In genomic region chr8:8661103-8661758, GRCm38 (mm10) we compare ENCODE assay signal across 8 mouse cellular contexts. TPM values are rescaled to one million over a fixed set of nuclear protein-coding genes. Genes with fewer than 3 reads are reported as not detected.
A peak's percentile ranks its signal among the peaks of the same experiment; 100 is the strongest.
DNase-seq lines count a peak whose midpoint lies in the region; ATAC-seq lines count a peak whose summit lies in the region.

Efnb2 (minus strand) TSS chr8:8661242.

- H3K4me3 ChIP-seq in embryonic facial prominence, embryonic 12.5 days = peak within 1 kb of the TSS; percentile 93
- peak within 1 kb of the TSS; percentile 80 for H3K4me3 ChIP-seq in midbrain, embryonic 11.5 days (ENCODE audit: low read depth, low read length)

- ATAC-seq in embryonic facial prominence, embryonic 12.5 days (ENCODE audit: insufficient number of reproducible peaks, insufficient read depth, low FRiP score, low TSS enrichment) = peak; percentile 90
- ATAC-seq in midbrain, embryonic 11.5 days (ENCODE audit: low FRiP score) = peak; percentile 91

- H3K27me3 ChIP-seq in embryonic facial prominence, embryonic 12.5 days = no peaks in the 10 kb centered on the region
- peaks cover 23% of the 10 kb centered on the region for H3K27me3 ChIP-seq in midbrain, embryonic 11.5 days (ENCODE audit: control insufficient read depth, insufficient read depth, low read length)

- intact Hi-C loops in left cerebral cortex, postnatal 4 days (cut with DNase I) = loop anchor here (5.0 kb wide), 2 partner anchors 331 to 526 kb away; no protein-coding TSS in a partner anchor

- peak within 1 kb of the TSS; percentile 83 for H3K4me2 ChIP-seq in embryonic facial prominence, embryonic 12.5 days (replicated peaks)
- H3K4me2 ChIP-seq in midbrain, embryonic 11.5 days = peak within 1 kb of the TSS; percentile 92

- H3K9ac ChIP-seq in embryonic facial prominence, embryonic 12.5 days = peak within 1 kb of the TSS; percentile 97
- H3K9ac ChIP-seq in midbrain, embryonic 11.5 days (ENCODE audit: low read length) = peak within 1 kb of the TSS; percentile 81

- no peaks in the 10 kb centered on the region for H3K9me3 ChIP-seq in embryonic facial prominence, embryonic 12.5 days
- no peaks in the 10 kb centered on the region for H3K9me3 ChIP-seq in midbrain, embryonic 11.5 days (ENCODE audit: control insufficient read depth, low read length)

- 0 out of 2 replicates have a peak, but pooled peaks cover 3% of the 10 kb centered on the region for H3K4me1 ChIP-seq in embryonic facial prominence, embryonic 12.5 days
- peaks cover 32% of the 10 kb centered on the region for H3K4me1 ChIP-seq in midbrain, embryonic 11.5 days (ENCODE audit: control insufficient read depth, insufficient read depth, low read length)

- peak within 1 kb of the TSS; percentile 93 for H3K27ac ChIP-seq in embryonic facial prominence, embryonic 12.5 days
- peak within 1 kb of the TSS; percentile 68 for H3K27ac ChIP-seq in midbrain, embryonic 11.5 days (ENCODE audit: low read depth, low read length)

- DNase-seq in adrenal gland, postnatal 36 days = peak; percentile 97 to 98
- peak; percentile 100 for DNase-seq in heart, adult 11 months
- peak; percentile 96 for DNase-seq in kidney, adult 11 months
- peak; percentile 95 for DNase-seq in left cerebral cortex, postnatal 4 days
- DNase-seq in midbrain, embryonic 11.5 days (ENCODE audit: low spot score, missing footprints) = peak; percentile 100
- DNase-seq in right cerebral cortex, postnatal 4 days = peak; percentile 98
- DNase-seq in yolk sac, embryonic 10.5 days (ENCODE audit: low spot score) = peak; percentile 95

- under 1% methylated on average over 70 of the region's 70 CpGs for WGBS in embryonic facial prominence, embryonic 12.5 days
- 0% methylated on average over 64 of the region's 70 CpGs for WGBS in midbrain, embryonic 11.5 days

- peaks cover 3% of the 10 kb centered on the region; the same call in 1 of the 2 replicates for H3K36me3 ChIP-seq in embryonic facial prominence, embryonic 12.5 days
- no peaks in the 10 kb centered on the region for H3K36me3 ChIP-seq in midbrain, embryonic 11.5 days (ENCODE audit: control insufficient read depth, insufficient read depth, low read length)

RNA-seq across cellular contexts. Expression of gene Efnb2, which starts in this region (rescaled TPM):
- 10 to 100 TPM; 12.5 to 33.4 TPM for total RNA-seq in adrenal gland, postnatal 36 days (2021)
- polyA plus RNA-seq in embryonic facial prominence, embryonic 12.5 days (2016; fragmentation: Nextera tagmentation; extraction: Ambion mirVana) = 49.4 and 51.6 TPM in 2 replicates
- 100 to 1,000 TPM; 151 to 153 TPM for total RNA-seq in left cerebral cortex, postnatal 4 days (2021)
- 15.5 and 18.3 TPM in 2 replicates for polyA plus RNA-seq in midbrain, embryonic 11.5 days (2014; fragmentation: Nextera tagmentation; extraction: Ambion mirVana)

Comparison
In these comparisons a context has a peak if more than half of its experiments do, and no peak if none do; other contexts are left out.
1. Peak in every context shown above with its lines: DNase-seq, ATAC-seq, H3K4me3 ChIP-seq and H3K27ac ChIP-seq.
2. RNA of gene Efnb2 (total RNA-seq): 151 to 153 TPM in left cerebral cortex, postnatal 4 days; 12.5 to 33.4 TPM in adrenal gland, postnatal 36 days; every median in the first group is over 4 times any median in the second.